Comparison of ENCODE assay signal across 12 mouse cellular contexts in genomic region chr1:193389505-193389904, GRCm38 (mm10). TPM values are rescaled to one million over a fixed set of nuclear protein-coding genes. Genes with fewer than 3 reads are reported as not detected.
DNase-seq lines count a peak whose midpoint lies in the region; ATAC-seq and TF ChIP-seq lines count a peak whose summit lies in the region.
"Had no signal": no experiment of that assay in that cellular context is flagged by ENCODE, and none has a peak within 500 bp of the region (broad histone marks: within the 10 kb centered on the region; RNA-seq: fewer than 3 reads in every experiment).

No protein-coding gene starts in this region.

- no peak overlapping the region; the same call in 1 of the 2 replicates for H3K9ac ChIP-seq in heart, embryonic 12.5 days
- H3K9ac ChIP-seq in hindbrain, embryonic 11.5 days (ENCODE audit: low read depth, low read length): no peak overlapping the region
- H3K9ac ChIP-seq in midbrain, embryonic 13.5 days (replicated peaks): no peak overlapping the region
- no peak overlapping the region for H3K9ac ChIP-seq in intestine, embryonic 15.5 days
- H3K9ac ChIP-seq: liver, embryonic 13.5 days had no signal

- DNase-seq in heart, postnatal 14 days: no peak
- DNase-seq in brain, embryonic 14.5 days (ENCODE audit: low read depth): peak; percentile 87
- DNase-seq in hindbrain, embryonic 11.5 days (ENCODE audit: low spot score): peak; percentile 45
- no peak for DNase-seq in spleen, postnatal 14 days (ENCODE audit: low spot score in 2 of 2)
- no peak for DNase-seq in thymus, postnatal 4 days
- DNase-seq: B cell, adult 2 months; cerebellum, postnatal 36 days; liver, embryonic 13.5 days had no signal

- H3K27ac ChIP-seq in heart, embryonic 12.5 days (ENCODE audit: poor library complexity, severe bottlenecking): peak overlapping the region; percentile 26; the same call in 1 of the 2 replicates
- peak overlapping the region; percentile 76 for H3K27ac ChIP-seq in hindbrain, embryonic 11.5 days (ENCODE audit: low read depth, low read length)
- peak overlapping the region; percentile 77 for H3K27ac ChIP-seq in midbrain, embryonic 13.5 days
- H3K27ac ChIP-seq in intestine, embryonic 15.5 days: no peak overlapping the region
- H3K27ac ChIP-seq: liver, embryonic 13.5 days had no signal

- no peak for TF ChIP-seq CTCF in brain, embryonic 14.5 days (IDR thresholded peaks at IDR 0.05; ENCODE audit: borderline replicate concordance, extremely low read depth, insufficient read depth, insufficient read length)

- intact Hi-C loops in heart, postnatal 14 days (cut with DNase I): loop anchor here (5.0 kb wide), 1 partner anchor 58 kb away; no protein-coding TSS in a partner anchor

- no peak overlapping the region for H3K4me3 ChIP-seq in heart, embryonic 12.5 days
- no peak overlapping the region for H3K4me3 ChIP-seq in hindbrain, embryonic 11.5 days (ENCODE audit: low read depth, low read length)
- no peak overlapping the region for H3K4me3 ChIP-seq in midbrain, embryonic 13.5 days (replicated peaks)
- H3K4me3 ChIP-seq in intestine, embryonic 15.5 days (replicated peaks): no peak overlapping the region
- H3K4me3 ChIP-seq: liver, embryonic 13.5 days had no signal

- WGBS in heart, embryonic 12.5 days: 10% methylated on average over 3 of the region's 3 CpGs
- 18% methylated on average over 3 of the region's 3 CpGs for whole genome bisulfite sequencing in hindbrain, embryonic 11.5 days
- 5% methylated on average over 3 of the region's 3 CpGs for WGBS in midbrain, embryonic 13.5 days
- WGBS in intestine, embryonic 15.5 days: 24% methylated on average over 3 of the region's 3 CpGs

- H3K27me3 ChIP-seq in heart, embryonic 12.5 days (replicated peaks): no peaks in the 10 kb centered on the region
- H3K27me3 ChIP-seq in hindbrain, embryonic 11.5 days (ENCODE audit: control insufficient read depth, insufficient read depth, low read length): no peaks in the 10 kb centered on the region
- 0 out of 2 replicates have a peak, but pooled peaks cover 5% of the 10 kb centered on the region for H3K27me3 ChIP-seq in midbrain, embryonic 13.5 days
- 0 out of 2 replicates have a peak, but pooled peaks cover 3% of the 10 kb centered on the region for H3K27me3 ChIP-seq in intestine, embryonic 15.5 days (replicated peaks)
- H3K27me3 ChIP-seq: liver, embryonic 13.5 days had no signal

- peaks cover 47% of the 10 kb centered on the region for H3K4me1 ChIP-seq in heart, embryonic 12.5 days (replicated peaks)
- H3K4me1 ChIP-seq in hindbrain, embryonic 11.5 days (replicated peaks; ENCODE audit: control insufficient read depth, insufficient read depth, low read length): peaks cover 6% of the 10 kb centered on the region
- peaks cover 47% of the 10 kb centered on the region for H3K4me1 ChIP-seq in midbrain, embryonic 13.5 days (replicated peaks)
- H3K4me1 ChIP-seq in intestine, embryonic 15.5 days (replicated peaks): peaks cover 7% of the 10 kb centered on the region; the same call in 1 of the 2 replicates

- no peak overlapping the region for H3K4me2 ChIP-seq in heart, embryonic 12.5 days
- no peak overlapping the region for H3K4me2 ChIP-seq in hindbrain, embryonic 11.5 days (replicated peaks; ENCODE audit: low read depth, low read length)
- no peak overlapping the region for H3K4me2 ChIP-seq in midbrain, embryonic 13.5 days (replicated peaks)
- H3K4me2 ChIP-seq in intestine, embryonic 15.5 days (replicated peaks): no peak overlapping the region
- H3K4me2 ChIP-seq: liver, embryonic 13.5 days had no signal

- H3K9me3 ChIP-seq in heart, embryonic 12.5 days (replicated peaks): no peaks in the 10 kb centered on the region
- H3K9me3 ChIP-seq in hindbrain, embryonic 11.5 days (ENCODE audit: control insufficient read depth, low read length): no peaks in the 10 kb centered on the region
- no peaks in the 10 kb centered on the region for H3K9me3 ChIP-seq in midbrain, embryonic 13.5 days
- H3K9me3 ChIP-seq in intestine, embryonic 15.5 days: no peaks in the 10 kb centered on the region
- H3K9me3 ChIP-seq: liver, embryonic 13.5 days had no signal

- ATAC-seq in heart, embryonic 12.5 days (ENCODE audit: insufficient number of reproducible peaks, low FRiP score): no peak
- ATAC-seq in hindbrain, embryonic 11.5 days (ENCODE audit: low FRiP score): peak; percentile 55; the same call in 1 of the 2 replicates
- ATAC-seq in midbrain, embryonic 13.5 days: peak; percentile 78
- ATAC-seq in intestine, embryonic 15.5 days: no peak

- no peak for TF ChIP-seq POLR2A in brain, embryonic 14.5 days (IDR thresholded peaks at IDR 0.05; ENCODE audit: borderline replicate concordance, extremely low read depth, insufficient read depth, insufficient read length, poor library complexity, severe bottlenecking)

- no peaks in the 10 kb centered on the region for H3K36me3 ChIP-seq in heart, embryonic 12.5 days
- H3K36me3 ChIP-seq in hindbrain, embryonic 11.5 days (ENCODE audit: control insufficient read depth, insufficient read depth, low read length): no peaks in the 10 kb centered on the region
- no peaks in the 10 kb centered on the region for H3K36me3 ChIP-seq in midbrain, embryonic 13.5 days
- no peaks in the 10 kb centered on the region for H3K36me3 ChIP-seq in intestine, embryonic 15.5 days
- H3K36me3 ChIP-seq: liver, embryonic 13.5 days had no signal

RNA-seq across cellular contexts. Expression of gene Camk1g, which starts 19.4 kb away (rescaled TPM):
- polyA plus RNA-seq in heart, embryonic 12.5 days (2016; fragmentation: Nextera tagmentation; extraction: Ambion mirVana): 6.9 and 7.1 TPM in 2 replicates
- under 1 TPM; 0.72 to 0.83 TPM for total RNA-seq in heart, postnatal 14 days (2021)
- polyA plus RNA-seq in brain, embryonic 14.5 days (2012; rRNA removed): 40.8 and 47.3 TPM in 2 replicates
- 12.2 and 13.7 TPM in 2 replicates for polyA plus RNA-seq in hindbrain, embryonic 11.5 days (2014; fragmentation: Nextera tagmentation; extraction: Ambion mirVana)
- polyA plus RNA-seq in midbrain, embryonic 13.5 days (2015; fragmentation: Nextera tagmentation; extraction: Ambion mirVana): 42.5 and 43.0 TPM in 2 replicates
- 5.2 and 6.8 TPM in 2 replicates for polyA plus RNA-seq in intestine, embryonic 15.5 days (2015; fragmentation: Nextera tagmentation; extraction: Ambion mirVana)
- total RNA-seq: MEL had no signal

Comparison
In these comparisons a context has a peak if more than half of its experiments do, and no peak if none do; other contexts are left out.
1. ATAC-seq: peak in hindbrain, embryonic 11.5 days (single experiment) and midbrain, embryonic 13.5 days (single experiment); none in heart, embryonic 12.5 days (single experiment) and intestine, embryonic 15.5 days (single experiment).
2. DNase-seq: peak in brain, embryonic 14.5 days (single experiment) and hindbrain, embryonic 11.5 days (single experiment); none in heart, postnatal 14 days (0 of 2), spleen, postnatal 14 days (0 of 2) and thymus, postnatal 4 days (single experiment).